Mouse (Mus musculus) kidney, adult 2 months (tissue): ENCODE results near the gene Wasf3. TPM values are rescaled to one million over a fixed set of nuclear protein-coding genes. Genes with fewer than 3 reads are reported as not detected.

Source experiments
- DNase-seq: peaks from one replicate; pipeline ENCODE4 v3.0.0; 2021
- H3K27ac ChIP-seq: fragments of 200-500 bp; 2 replicates; pipeline ENCODE4 v1.5.1; 2012; ENCODE audit warnings: low read depth, low read length, control low read depth, inconsistent platforms; ENCODE audit not compliant: insufficient read depth
- H3K27me3 ChIP-seq: fragments of 200-500 bp; replicated peaks from 2 replicates; pipeline ENCODE4 v1.6.1; 2012; ENCODE audit warnings: mild to moderate bottlenecking, moderate library complexity, low read length, inconsistent platforms; ENCODE audit not compliant: control insufficient read depth, insufficient read depth
- H3K36me3 ChIP-seq: fragments of 200-500 bp; 2 replicates; pipeline ENCODE4 v1.6.1; 2012; ENCODE audit warnings: mild to moderate bottlenecking, moderate library complexity, low read length, inconsistent platforms; ENCODE audit not compliant: control insufficient read depth, insufficient read depth
- H3K4me1 ChIP-seq: fragments of 200-500 bp; 2 replicates; pipeline ENCODE4 v1.6.1; 2011; ENCODE audit warnings: low read length; ENCODE audit not compliant: control insufficient read depth, insufficient read depth
- H3K4me3 ChIP-seq: fragments of 200-500 bp; 2 replicates; pipeline ENCODE4 v1.5.1; 2011; ENCODE audit warnings: mild to moderate bottlenecking, low read depth, low read length, control low read depth; ENCODE audit not compliant: insufficient read depth
- CTCF ChIP-seq: fragments of 200-500 bp; conservative IDR thresholded peaks from 2 replicates; pipeline ENCODE4 v1.5.1; 2011; ENCODE audit warnings: low read depth, mild to moderate bottlenecking, control low read depth, low read length, moderate library complexity, mixed read lengths; ENCODE audit not compliant: insufficient read depth, insufficient read length
- POLR2A ChIP-seq: fragments of 200-500 bp; IDR thresholded peaks from one replicate; pipeline ENCODE4 v1.6.1; 2011; ENCODE audit warnings: low read depth, low read length, control low read depth
- WGBS: fragments of 180-500 bp; shearing (Covaris S2); methylation state at CpG from one replicate; pipeline ENCODE4 v1.1.7; 2018; 5-methylcytosine and 5-hydroxymethylcytosine counted together
- polyA plus RNA-seq: library from polyadenylated mRNA; depleted of rRNA; stranded (reverse); fragments of >200 nt; gene quantifications from 2 replicates; pipeline ENCODE4 v1.2.3, GENCODE M21; 2012; rRNA removed

Wasf3 gene
- polyA plus RNA-seq = 5.9 and 6.4 TPM in 2 replicates

- no peaks in the 10 kb centered on the region for H3K36me3 ChIP-seq
- H3K27ac ChIP-seq = no peak within 1 kb of the TSS
- H3K4me1 ChIP-seq = no peaks in the 10 kb centered on the region
- DNase-seq = peak; percentile 62
- H3K4me3 ChIP-seq = peak within 1 kb of the TSS; percentile 50
- TF ChIP-seq CTCF = no peak
- TF ChIP-seq POLR2A = no peak
- H3K27me3 ChIP-seq = no peaks in the 10 kb centered on the region; the same call in 1 of the 2 replicates
- 1% methylated on average over 57 of the region's 66 CpGs for WGBS
Measured at GRCm38 (mm10) chr5:146384935-146385591, at the start of gene Wasf3. Wasf3 (plus strand) TSS chr5:146384985.

DNA sequence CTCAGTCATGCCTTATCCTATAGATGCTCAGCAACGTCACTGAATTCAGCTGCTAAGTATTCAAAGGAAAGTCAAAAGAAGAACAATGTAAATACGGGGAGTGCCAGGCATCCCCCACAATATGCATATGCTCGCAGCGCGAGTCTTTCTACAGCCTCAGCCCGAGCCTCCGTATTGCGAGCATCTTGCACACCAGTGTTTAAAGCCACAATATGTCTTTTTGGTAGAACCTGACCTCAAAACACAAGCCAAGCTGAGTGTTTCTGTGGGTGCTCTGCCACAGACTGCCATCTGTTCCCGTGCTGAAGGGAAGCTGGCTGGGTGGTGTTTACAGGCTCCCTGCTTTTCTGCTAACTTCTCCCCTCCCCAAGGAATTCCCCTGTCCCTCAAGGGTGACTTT, 46.7 kb upstream of the Wasf3 start:
- DNase-seq = no peak
- WGBS = 72% methylated on average over 9 of the region's 9 CpGs
- no peak overlapping the region for H3K4me3 ChIP-seq
- no peak for TF ChIP-seq POLR2A
- no peak for TF ChIP-seq CTCF
- no peaks in the 10 kb centered on the region for H3K4me1 ChIP-seq
- H3K27me3 ChIP-seq = no peaks in the 10 kb centered on the region; the same call in 1 of the 2 replicates
- H3K36me3 ChIP-seq = no peaks in the 10 kb centered on the region
- H3K27ac ChIP-seq = no peak overlapping the region

DNA sequence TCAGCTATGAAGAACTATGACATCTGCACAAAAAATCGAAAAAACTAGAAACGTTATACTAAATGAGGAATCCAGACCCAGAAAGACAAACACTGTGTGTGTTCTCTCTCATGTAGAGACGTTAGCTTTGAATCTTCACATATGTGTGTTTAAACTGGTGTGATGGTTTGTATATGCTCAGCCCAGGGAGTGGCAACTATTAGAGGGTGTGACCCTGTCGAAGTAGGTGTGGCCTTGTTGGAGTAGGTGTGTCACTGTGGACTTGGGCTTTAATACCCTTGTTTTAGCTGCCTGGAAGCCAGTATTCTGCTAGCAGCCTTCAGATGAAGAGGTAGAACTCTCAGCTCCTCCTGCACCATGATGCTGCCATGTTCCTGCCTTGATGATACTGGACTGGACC, 44.7 kb upstream of the Wasf3 start:
- TF ChIP-seq POLR2A = no peak
- no peak for TF ChIP-seq CTCF
- H3K4me3 ChIP-seq = no peak overlapping the region
- no peak for DNase-seq
- no peaks in the 10 kb centered on the region for H3K4me1 ChIP-seq
- H3K27me3 ChIP-seq = no peaks in the 10 kb centered on the region; the same call in 1 of the 2 replicates
- 87% methylated on average over 4 of the region's 4 CpGs for WGBS
- H3K36me3 ChIP-seq = no peaks in the 10 kb centered on the region
- H3K27ac ChIP-seq = no peak overlapping the region

- no peak for DNase-seq
- no peaks in the 10 kb centered on the region for H3K27me3 ChIP-seq
- no peaks in the 10 kb centered on the region for H3K4me1 ChIP-seq
- WGBS = 93% methylated on average over 12 of the region's 12 CpGs
- H3K36me3 ChIP-seq = no peaks in the 10 kb centered on the region
- H3K27ac ChIP-seq = no peak overlapping the region
- H3K4me3 ChIP-seq = no peak overlapping the region
- TF ChIP-seq POLR2A (no peak), CTCF (no peak)
Measured at GRCm38 (mm10) chr5:146344911-146345686, 39.7 kb upstream of the Wasf3 start.

- H3K4me1 ChIP-seq = no peaks in the 10 kb centered on the region
- H3K27ac ChIP-seq = no peak overlapping the region
- H3K36me3 ChIP-seq = no peaks in the 10 kb centered on the region
- 45% methylated on average over 6 of the region's 6 CpGs for WGBS
- no peaks in the 10 kb centered on the region for H3K27me3 ChIP-seq
- TF ChIP-seq POLR2A = no peak
- no peak for TF ChIP-seq CTCF
- DNase-seq = no peak
- H3K4me3 ChIP-seq = no peak overlapping the region
Measured at GRCm38 (mm10) chr5:146347081-146347480, 37.7 kb upstream of the Wasf3 start.

GRCm38 (mm10) chr5:146349183-146349582, 35.6 kb upstream of the Wasf3 start:
- H3K4me3 ChIP-seq = no peak overlapping the region
- no peaks in the 10 kb centered on the region for H3K4me1 ChIP-seq
- no peaks in the 10 kb centered on the region for H3K27me3 ChIP-seq
- WGBS = 73% methylated on average over 3 of the region's 3 CpGs
- H3K36me3 ChIP-seq = no peaks in the 10 kb centered on the region
- no peak for DNase-seq
- H3K27ac ChIP-seq = no peak overlapping the region
- TF ChIP-seq POLR2A (no peak), CTCF (no peak)

DNA sequence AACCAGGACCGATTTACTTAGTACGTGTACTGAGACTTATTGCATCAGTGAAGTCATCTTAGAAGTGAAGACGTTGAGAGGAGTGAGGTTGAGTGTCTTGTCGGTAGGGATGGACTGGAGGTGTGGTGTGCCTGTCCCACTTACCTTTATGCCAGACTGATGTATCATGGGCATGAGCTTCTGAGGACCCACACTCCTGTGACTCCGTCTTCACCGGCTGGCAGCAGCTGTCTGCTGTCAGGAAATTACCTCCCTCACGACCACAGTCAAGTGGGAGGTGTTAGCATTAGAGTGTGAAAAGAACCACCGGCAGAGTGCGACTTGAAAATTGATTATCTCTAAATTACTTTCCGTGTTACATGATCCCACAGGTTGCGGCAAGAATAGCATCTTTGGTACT, 34.0 kb upstream of the Wasf3 start:
- no peak for DNase-seq
- Histone ChIP-seq H3K4me3 (no peak overlapping the region), H3K36me3 (no peaks in the 10 kb centered on the region), H3K27ac (no peak overlapping the region), H3K27me3 (no peaks in the 10 kb centered on the region), H3K4me1 (no peaks in the 10 kb centered on the region)
- TF ChIP-seq POLR2A = no peak
- no peak for TF ChIP-seq CTCF
- 26% methylated on average over 11 of the region's 11 CpGs for WGBS
